In genomic region chr16:16965149-16965548, GRCm38 (mm10) we compare ENCODE assay signal across 16 mouse cellular contexts.
"Had no signal": no experiment of that assay in that cellular context is flagged by ENCODE, and none has a peak within 500 bp of the region (broad histone marks: within the 10 kb centered on the region; RNA-seq: fewer than 3 reads in every experiment).

No protein-coding gene starts in this region.

- H3K4me3 ChIP-seq: layer of hippocampus, adult 2 months; limb, embryonic 13.5 days; midbrain, embryonic 12.5 days; neural tube, embryonic 13.5 days had no signal

- H3K4me2 ChIP-seq: limb, embryonic 13.5 days; midbrain, embryonic 12.5 days; neural tube, embryonic 13.5 days had no signal

- ATAC-seq: inflammation-experienced regulatory T-cells, adult 6 months; intestine, postnatal 0 days; midbrain, embryonic 16.5 days had no signal

- H3K36me3 ChIP-seq: limb, embryonic 13.5 days; midbrain, embryonic 12.5 days; neural tube, embryonic 13.5 days had no signal

- H3K4me1 ChIP-seq: limb, embryonic 13.5 days; midbrain, embryonic 12.5 days; neural tube, embryonic 13.5 days had no signal

- H3K9ac ChIP-seq: limb, embryonic 13.5 days; midbrain, embryonic 12.5 days; neural tube, embryonic 13.5 days had no signal

- H3K9me3 ChIP-seq: limb, embryonic 13.5 days; midbrain, embryonic 12.5 days; neural tube, embryonic 13.5 days had no signal

- H3K27ac ChIP-seq: layer of hippocampus, adult 2 months; limb, embryonic 13.5 days; midbrain, embryonic 12.5 days; neural tube, embryonic 13.5 days; stomach, postnatal 0 days had no signal

- DNase-seq: kidney, adult 8-10 months; kidney, postnatal 10 days; kidney, postnatal 4 days; left cerebral cortex, postnatal 4 days; lung, adult 18-20 months; retina, postnatal 1 day; right cerebral cortex, postnatal 14 days; thymus, postnatal 4 days had no signal

- H3K27me3 ChIP-seq: limb, embryonic 13.5 days; midbrain, embryonic 12.5 days; neural tube, embryonic 13.5 days had no signal
